Mouse (Mus musculus) kidney, adult 2 months (tissue): ENCODE measurements around the gene Rmdn3. TPM values are rescaled to one million over a fixed set of nuclear protein-coding genes. Genes with fewer than 3 reads are reported as not detected.
A peak's percentile ranks its signal among the peaks of the same experiment; 100 is the strongest.

ENCODE experiments used
- DNase-seq: peaks from one replicate; pipeline ENCODE4 v3.0.0; 2021
- H3K27ac ChIP-seq: fragments of 200-500 bp; 2 replicates; pipeline ENCODE4 v1.5.1; 2012; ENCODE audit warnings: low read depth, low read length, control low read depth, inconsistent platforms; ENCODE audit not compliant: insufficient read depth
- H3K27me3 ChIP-seq: fragments of 200-500 bp; replicated peaks from 2 replicates; pipeline ENCODE4 v1.6.1; 2012; ENCODE audit warnings: mild to moderate bottlenecking, moderate library complexity, low read length, inconsistent platforms; ENCODE audit not compliant: control insufficient read depth, insufficient read depth
- H3K36me3 ChIP-seq: fragments of 200-500 bp; 2 replicates; pipeline ENCODE4 v1.6.1; 2012; ENCODE audit warnings: mild to moderate bottlenecking, moderate library complexity, low read length, inconsistent platforms; ENCODE audit not compliant: control insufficient read depth, insufficient read depth
- H3K4me1 ChIP-seq: fragments of 200-500 bp; 2 replicates; pipeline ENCODE4 v1.6.1; 2011; ENCODE audit warnings: low read length; ENCODE audit not compliant: control insufficient read depth, insufficient read depth
- H3K4me3 ChIP-seq: fragments of 200-500 bp; 2 replicates; pipeline ENCODE4 v1.5.1; 2011; ENCODE audit warnings: mild to moderate bottlenecking, low read depth, low read length, control low read depth; ENCODE audit not compliant: insufficient read depth
- CTCF ChIP-seq: fragments of 200-500 bp; conservative IDR thresholded peaks from 2 replicates; pipeline ENCODE4 v1.5.1; 2011; ENCODE audit warnings: low read depth, mild to moderate bottlenecking, control low read depth, low read length, moderate library complexity, mixed read lengths; ENCODE audit not compliant: insufficient read depth, insufficient read length
- POLR2A ChIP-seq: fragments of 200-500 bp; IDR thresholded peaks from one replicate; pipeline ENCODE4 v1.6.1; 2011; ENCODE audit warnings: low read depth, low read length, control low read depth
- WGBS: fragments of 180-500 bp; shearing (Covaris S2); methylation state at CpG from one replicate; pipeline ENCODE4 v1.1.7; 2018; 5-methylcytosine and 5-hydroxymethylcytosine counted together
- polyA plus RNA-seq: library from polyadenylated mRNA; depleted of rRNA; stranded (reverse); fragments of >200 nt; gene quantifications from 2 replicates; pipeline ENCODE4 v1.2.3, GENCODE M21; 2012; rRNA removed

Gene Rmdn3
- polyA plus RNA-seq, 1 experiment, result 25.9 TPM

DNA sequence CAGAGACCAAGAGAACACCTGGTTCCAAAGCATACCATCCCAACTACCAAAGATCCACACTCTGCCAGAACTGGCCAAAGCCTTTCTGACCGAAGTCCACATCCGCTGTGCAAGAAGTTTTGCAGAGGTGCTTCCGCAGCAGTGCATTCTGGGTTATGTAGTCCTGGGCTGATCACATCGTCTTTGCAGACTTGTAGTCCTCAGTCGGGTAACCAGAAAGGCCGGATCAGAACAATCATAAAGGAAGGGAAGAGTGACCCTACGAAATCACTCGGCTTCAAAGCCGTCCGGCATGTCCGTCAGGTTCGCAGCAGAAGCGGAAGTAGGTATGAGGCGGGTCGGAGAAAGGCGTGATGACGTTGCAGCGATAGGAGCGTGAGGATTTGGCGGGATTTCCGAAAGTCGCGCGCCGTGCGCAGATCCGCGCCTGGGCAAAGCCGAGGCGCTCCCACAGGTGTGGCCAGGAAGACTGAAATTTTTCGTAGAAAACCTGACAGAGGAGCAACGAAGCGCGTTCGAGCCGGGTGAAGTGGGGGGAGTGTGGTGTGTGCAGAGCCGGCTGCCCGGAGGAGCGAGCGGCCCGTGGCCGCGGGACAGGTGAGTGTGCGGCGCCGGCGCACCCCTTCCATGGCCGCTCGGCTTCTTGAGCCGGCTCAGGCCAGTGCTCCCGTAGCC, 44.3 kb downstream of the Rmdn3 start, which contains the start of gene Rad51:
Rad51 (plus strand) TSS at position 356 of the 675 bp plus-strand sequence.
- no peaks in the 10 kb centered on the region for H3K36me3 ChIP-seq
- H3K27me3 ChIP-seq, result no peaks in the 10 kb centered on the region
- no peaks in the 10 kb centered on the region for H3K4me1 ChIP-seq
- WGBS, result under 1% methylated on average over 51 of the region's 51 CpGs
- DNase-seq, result peak; percentile 94
- TF ChIP-seq POLR2A, result no peak
- no peak for TF ChIP-seq CTCF
- peak within 1 kb of the TSS; percentile 68 for H3K4me3 ChIP-seq
- peak within 1 kb of the TSS; percentile 96 for H3K27ac ChIP-seq

DNA sequence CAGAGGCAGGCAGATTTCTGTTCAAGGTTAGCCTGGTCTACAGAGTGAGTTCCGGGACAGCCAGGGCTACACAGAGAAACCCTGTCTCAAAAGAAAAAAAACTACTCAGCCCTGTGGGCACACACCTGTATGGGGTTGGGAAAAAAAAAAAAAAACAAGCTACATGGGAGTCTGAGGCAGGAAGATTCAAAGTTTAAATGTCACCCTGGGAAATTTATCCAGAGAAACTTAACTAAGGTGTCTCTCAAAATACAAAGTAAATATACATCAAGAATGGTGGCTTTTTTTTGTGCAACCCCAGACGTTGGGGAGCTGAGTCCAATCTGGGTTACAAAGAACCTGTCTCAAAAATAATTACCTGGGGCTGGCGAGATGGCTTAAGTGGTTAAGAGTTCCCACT, 45.8 kb downstream of the Rmdn3 start:
- WGBS, result 90% methylated on average over 3 of the region's 3 CpGs
- no peaks in the 10 kb centered on the region for H3K27me3 ChIP-seq
- no peak for DNase-seq
- H3K4me3 ChIP-seq, result no peak overlapping the region
- no peak overlapping the region for H3K27ac ChIP-seq
- H3K4me1 ChIP-seq, result no peaks in the 10 kb centered on the region
- no peak for TF ChIP-seq CTCF
- TF ChIP-seq POLR2A, result no peak
- no peaks in the 10 kb centered on the region for H3K36me3 ChIP-seq

DNA sequence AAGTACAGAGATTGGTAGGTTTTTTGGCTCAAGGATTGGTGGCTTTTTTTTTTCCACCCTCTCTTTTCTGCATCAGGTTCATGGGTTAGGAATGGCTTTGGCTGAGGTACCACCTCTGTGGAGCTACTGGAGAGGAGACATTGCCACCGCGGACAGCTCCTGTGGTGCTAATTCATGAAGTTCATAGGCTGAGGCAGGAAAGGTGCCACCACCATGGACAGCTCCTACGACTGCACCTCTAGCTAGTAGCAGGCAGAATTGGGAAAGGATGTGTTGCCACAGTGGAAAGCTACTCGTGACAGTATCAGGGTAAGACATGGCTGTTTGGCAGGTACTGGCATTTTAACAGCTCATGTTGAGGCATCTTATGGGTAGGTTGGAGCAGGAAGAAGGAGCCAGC, 48.3 kb downstream of the Rmdn3 start:
- no peak for TF ChIP-seq POLR2A
- no peak for TF ChIP-seq CTCF
- Histone ChIP-seq H3K27me3 (no peaks in the 10 kb centered on the region), H3K4me1 (no peaks in the 10 kb centered on the region), H3K36me3 (no peaks in the 10 kb centered on the region), H3K27ac (no peak overlapping the region), H3K4me3 (no peak overlapping the region)
- peak; percentile 57 for DNase-seq
- 64% methylated on average over 4 of the region's 4 CpGs for WGBS

DNA sequence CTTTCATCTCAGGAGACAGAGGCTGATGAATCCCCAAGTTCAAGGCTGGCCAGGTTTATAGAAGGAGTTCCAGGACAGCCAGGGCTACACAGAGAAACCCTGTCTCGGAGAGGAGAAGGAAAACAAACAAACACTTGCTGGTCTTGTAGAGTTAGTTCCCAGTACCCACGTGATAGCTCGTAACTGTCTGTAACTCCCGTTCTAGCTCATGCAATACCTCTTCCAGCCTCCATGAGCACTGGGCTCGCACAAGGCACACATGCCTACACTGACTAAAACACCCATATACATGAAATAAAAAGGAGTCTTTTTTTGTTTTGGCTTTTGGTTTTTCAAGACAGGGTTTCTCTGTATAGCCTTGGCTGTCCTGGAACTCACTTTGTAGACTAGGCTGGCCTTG, 50.3 kb downstream of the Rmdn3 start:
- H3K27me3 ChIP-seq, result no peaks in the 10 kb centered on the region
- H3K4me3 ChIP-seq, result no peak overlapping the region
- no peak for DNase-seq
- no peak overlapping the region for H3K27ac ChIP-seq
- no peak for TF ChIP-seq POLR2A
- TF ChIP-seq CTCF, result no peak
- WGBS, result 74% methylated on average over 5 of the region's 5 CpGs
- H3K36me3 ChIP-seq, result no peaks in the 10 kb centered on the region
- H3K4me1 ChIP-seq, result no peaks in the 10 kb centered on the region

DNA sequence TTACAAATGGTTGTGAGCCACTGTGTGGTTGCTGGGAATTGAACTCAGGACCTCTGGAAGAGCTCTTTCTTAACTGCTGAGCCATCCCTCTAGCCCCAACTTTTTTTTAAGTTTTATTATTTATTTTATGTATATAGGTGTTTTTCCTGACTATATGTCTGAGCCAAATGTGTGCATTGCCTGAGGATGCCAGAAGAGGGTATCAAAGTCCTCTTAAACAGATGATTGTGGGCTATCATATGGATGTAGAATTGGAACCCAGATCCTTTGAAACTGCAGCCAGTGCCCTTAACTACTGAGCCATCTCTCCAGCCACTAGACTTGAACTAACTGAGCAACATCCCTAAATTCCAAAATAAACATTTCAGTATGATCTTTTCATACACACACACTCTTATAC, 55.3 kb downstream of the Rmdn3 start:
- DNase-seq, result no peak
- H3K27me3 ChIP-seq, result no peaks in the 10 kb centered on the region
- H3K4me1 ChIP-seq, result no peaks in the 10 kb centered on the region
- no peak overlapping the region for H3K27ac ChIP-seq
- no peak overlapping the region for H3K4me3 ChIP-seq
- no peak for TF ChIP-seq CTCF
- no peak for TF ChIP-seq POLR2A
- no peaks in the 10 kb centered on the region for H3K36me3 ChIP-seq

Other genes with a start within 250 kb of the Rmdn3 start
- 7.4 and 8.0 TPM in 2 replicates for gene Chst14, start 230.5 kb downstream of the Rmdn3 start, polyA plus RNA-seq
- gene Ccdc32, start 127.6 kb downstream of the Rmdn3 start, polyA plus RNA-seq, result 9.5 and 11.9 TPM in 2 replicates
- gene Rpusd2, start 122.2 kb downstream of the Rmdn3 start, polyA plus RNA-seq, result 3.6 and 4.0 TPM in 2 replicates
- 0.03 and 0.05 TPM in 2 replicates for gene Knl1, start 109.9 kb downstream of the Rmdn3 start, polyA plus RNA-seq
- gene Rad51, start 44.2 kb downstream of the Rmdn3 start, polyA plus RNA-seq, result 0.99 and 1.2 TPM in 2 replicates
- gene Gchfr, start 10.7 kb upstream of the Rmdn3 start, polyA plus RNA-seq, result 124 and 144 TPM in 2 replicates
- gene Gm14137, start 17.5 kb upstream of the Rmdn3 start, polyA plus RNA-seq, result 0.05 and 0.15 TPM in 2 replicates
- 39.1 and 43.2 TPM in 2 replicates for gene Zfyve19, start 51.6 kb upstream of the Rmdn3 start, polyA plus RNA-seq
- 3.4 and 4.6 TPM in 2 replicates for gene Dnajc17, start 51.8 kb upstream of the Rmdn3 start, polyA plus RNA-seq
- 1.6 and 1.9 TPM in 2 replicates for gene Ppp1r14d, start 72.9 kb upstream of the Rmdn3 start, polyA plus RNA-seq
- 86.7 and 91.1 TPM in 2 replicates for gene Spint1, start 80.3 kb upstream of the Rmdn3 start, polyA plus RNA-seq
- gene Rhov, start 114.2 kb upstream of the Rmdn3 start, polyA plus RNA-seq, result 5.9 and 7.8 TPM in 2 replicates
- 24.0 and 27.4 TPM in 2 replicates for gene Vps18, start 131.7 kb upstream of the Rmdn3 start, polyA plus RNA-seq
- gene Dll4, start 168.8 kb upstream of the Rmdn3 start, polyA plus RNA-seq, result 14.6 and 15.9 TPM in 2 replicates
- gene Chac1, start 194.2 kb upstream of the Rmdn3 start, polyA plus RNA-seq, result 2.0 and 2.2 TPM in 2 replicates